Mouse (Mus musculus): ENCODE data around the gene Noc4l.

Gene Noc4l

DNA sequence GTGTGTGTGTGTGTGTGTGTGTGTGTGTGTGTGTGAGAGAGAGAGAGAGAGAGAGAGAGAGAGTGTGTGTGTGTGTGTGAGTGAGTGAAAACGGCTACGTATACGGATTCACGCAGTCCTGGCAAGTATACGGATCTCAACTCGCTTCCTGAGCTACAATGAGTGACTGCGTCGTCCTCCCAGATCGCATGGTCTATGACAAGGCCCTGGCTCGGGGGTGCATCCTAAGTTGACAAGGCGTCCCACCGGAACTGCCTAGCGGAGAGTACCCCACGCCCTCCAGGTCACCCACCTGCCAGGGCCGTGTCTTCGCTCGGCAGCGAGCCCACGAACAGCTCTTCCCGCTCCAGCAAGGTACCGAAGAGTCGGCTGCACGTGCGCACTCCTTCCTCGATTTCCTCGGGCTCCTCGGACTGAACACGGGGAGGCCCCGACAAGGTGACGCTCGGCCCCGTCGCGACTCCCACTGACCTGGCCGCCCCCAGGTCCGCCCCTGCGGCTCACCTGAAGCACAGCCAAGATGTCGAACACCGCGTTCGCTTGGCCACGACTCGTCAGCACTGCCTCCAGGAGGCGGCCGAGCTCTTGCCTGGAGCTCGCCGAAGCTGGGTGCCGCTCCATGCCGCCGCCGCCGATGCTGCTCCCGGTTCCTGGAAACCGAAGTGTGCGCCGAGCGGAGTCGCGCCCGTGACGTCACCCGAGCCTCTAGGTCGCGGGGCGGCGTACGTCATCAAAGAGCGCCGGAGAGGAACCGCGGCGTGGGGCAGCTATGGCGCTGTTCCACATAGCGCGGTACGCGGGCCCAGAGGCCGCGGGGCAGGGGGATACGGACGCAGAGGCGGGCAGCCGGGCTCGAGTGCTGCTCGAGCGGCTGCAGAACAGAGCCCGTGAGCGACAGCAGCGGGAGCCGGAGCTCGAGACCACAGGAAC, at the start of gene Noc4l, which contains the start of gene Ddx51:
Noc4l (minus strand) TSS at position 699 of the 930 bp plus-strand sequence.
Ddx51 (plus strand) TSS at position 733 of the 930 bp plus-strand sequence.
- peak; percentile 99 for DNase-seq

DNA sequence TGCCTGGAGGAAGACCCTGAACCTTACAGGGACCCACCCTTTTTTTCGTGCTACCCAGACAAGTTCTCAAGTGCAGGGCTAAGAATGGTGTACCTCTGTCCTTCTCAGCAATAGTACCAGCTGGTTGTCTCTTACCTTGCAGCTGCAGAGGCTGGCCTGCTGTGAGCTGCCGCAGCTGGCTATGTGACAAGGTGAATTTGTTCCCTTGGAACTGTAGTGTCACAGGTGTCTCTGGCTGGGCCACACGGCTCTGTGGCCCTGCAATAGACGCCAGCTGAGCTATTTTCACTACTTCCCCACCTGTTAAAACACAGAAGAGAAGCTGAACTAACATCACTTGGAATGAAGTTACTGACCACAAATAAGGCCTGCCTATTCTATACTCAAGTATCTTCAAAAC, 45.4 kb upstream of the Noc4l start:
- no peak for DNase-seq

DNA sequence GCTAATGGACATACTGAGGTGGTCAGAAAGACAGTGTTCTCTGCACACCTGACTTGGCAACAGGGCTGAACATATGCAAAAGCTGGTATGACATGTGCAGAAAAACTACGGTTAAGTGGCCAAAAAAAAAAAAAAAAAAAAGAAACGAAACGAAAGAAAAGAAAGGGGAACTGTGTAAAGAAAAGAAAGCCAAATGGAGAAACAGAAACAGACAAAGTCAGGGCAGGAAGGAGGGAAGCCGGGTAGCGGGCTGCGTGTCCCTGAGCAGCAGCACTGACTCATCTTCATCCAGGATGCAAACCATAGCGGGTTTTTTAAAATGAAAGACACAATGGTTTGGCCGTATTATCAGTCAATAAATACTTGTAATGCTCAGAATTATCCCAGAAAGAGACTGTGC, 28.8 kb upstream of the Noc4l start:
- DNase-seq = no peak

DNA sequence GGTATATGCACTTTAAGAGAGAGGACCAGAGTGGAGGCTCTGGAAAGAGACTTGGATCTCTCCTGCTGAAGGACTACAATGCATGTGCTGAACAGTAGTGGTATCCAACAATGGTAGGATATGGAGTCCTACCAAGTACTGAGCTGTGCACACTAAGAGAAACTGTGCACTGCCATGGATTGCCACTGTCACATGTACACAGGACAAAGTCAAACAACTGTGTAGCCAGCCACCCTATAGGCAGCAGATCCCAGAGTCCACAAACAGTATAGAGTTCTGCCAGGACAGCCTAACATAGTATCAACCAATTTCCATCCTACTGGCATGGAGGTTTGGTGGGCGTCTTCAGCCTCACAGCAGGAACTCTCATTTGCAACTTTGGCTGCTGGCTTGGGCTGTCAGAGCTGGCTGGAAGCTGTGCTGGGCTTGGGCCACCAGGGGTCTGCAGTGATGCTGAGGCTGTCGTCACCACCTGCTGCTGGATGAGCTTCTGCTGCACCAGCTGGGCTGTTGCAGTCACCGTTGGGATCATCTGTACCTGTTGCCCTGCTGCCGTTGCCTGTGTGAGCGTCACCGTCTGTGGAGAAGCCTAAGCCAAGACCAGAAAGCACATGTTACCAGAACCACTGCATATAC, 12.4 kb upstream of the Noc4l start:
- no peak for DNase-seq

DNA sequence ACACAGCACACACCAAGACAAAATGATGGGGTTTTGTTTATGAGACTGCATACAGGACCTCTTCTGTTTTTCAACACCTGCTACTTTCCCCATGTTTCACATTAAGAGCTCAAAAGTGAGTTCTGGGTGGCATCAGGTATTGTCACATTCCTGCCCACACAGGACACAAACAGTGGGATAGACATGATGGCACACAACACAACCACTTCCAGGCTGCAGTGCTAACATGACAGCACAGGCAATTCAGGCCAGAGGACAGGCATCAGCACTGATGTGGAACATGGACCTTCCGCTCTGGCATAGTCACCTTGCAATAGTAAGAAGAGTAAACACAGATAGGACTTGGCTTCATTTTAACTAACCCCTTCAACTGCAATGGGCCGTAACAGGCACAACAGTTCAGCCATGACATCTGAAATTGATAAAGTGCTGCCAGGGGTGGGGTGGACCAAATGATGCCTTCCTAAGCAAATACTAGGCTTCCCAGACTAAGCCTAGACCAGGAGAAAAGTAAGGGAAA, 11.6 kb upstream of the Noc4l start:
- no peak for DNase-seq

DNA sequence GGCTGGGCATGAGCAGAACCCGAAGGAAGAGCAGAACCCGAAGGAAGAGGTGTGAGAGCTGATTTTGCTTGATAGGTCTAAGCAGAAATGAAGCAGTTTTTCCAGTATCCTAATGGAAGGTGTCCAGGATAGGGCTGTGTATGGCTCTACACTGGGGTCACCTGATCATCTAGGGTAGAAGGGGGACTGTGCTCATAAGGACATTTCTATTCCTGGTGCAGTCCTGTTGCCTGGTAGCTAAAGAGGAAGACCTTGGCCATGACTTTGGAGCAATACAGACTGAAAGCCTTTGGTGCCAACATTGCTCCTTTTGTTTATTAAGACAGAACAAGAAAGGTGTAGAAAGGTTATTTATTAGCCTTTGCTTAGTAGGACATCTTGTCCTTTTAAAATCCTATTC, 10.8 kb upstream of the Noc4l start:
- no peak for DNase-seq

DNA sequence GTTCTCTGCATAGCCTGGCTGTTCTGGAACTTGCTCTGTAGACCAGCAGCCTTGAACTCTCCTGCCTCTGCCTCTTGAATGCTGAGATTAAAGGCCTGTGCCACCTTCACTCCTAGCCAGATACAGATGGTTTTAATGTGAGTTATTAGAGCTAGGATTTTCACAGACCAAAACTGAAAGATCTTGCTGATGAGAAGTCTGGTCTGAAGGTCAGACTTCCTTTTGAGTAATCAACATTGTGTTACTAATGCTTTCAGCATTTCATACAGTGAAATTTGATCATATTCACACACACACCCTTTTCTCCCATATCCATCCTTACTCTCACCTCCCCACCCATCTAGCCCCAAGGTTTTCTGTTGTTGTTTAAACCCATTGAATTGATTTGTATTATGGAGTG, 6.5 kb upstream of the Noc4l start:
- no peak for DNase-seq

DNA sequence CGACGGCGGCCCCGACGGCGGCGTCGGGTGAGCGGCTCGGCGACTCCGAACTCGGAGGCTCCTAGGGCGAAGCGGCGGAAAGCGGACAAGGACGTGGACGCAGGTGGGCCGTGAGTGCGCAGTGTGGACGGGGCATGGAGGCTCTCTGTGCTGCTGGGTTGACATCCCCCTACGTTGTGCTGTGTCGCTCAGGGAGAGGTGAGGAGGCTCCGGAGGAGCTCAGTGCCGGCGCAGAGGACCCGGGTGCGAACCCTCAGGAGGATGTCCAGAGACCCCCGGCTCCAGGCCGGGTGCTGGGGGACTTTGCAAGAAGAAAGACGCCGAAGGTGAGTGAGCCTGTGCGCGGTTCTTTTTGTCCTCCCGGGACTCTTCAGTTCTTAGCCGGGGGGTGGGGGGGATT, 469 bp upstream of the Noc4l start:
- no peak for DNase-seq

DNA sequence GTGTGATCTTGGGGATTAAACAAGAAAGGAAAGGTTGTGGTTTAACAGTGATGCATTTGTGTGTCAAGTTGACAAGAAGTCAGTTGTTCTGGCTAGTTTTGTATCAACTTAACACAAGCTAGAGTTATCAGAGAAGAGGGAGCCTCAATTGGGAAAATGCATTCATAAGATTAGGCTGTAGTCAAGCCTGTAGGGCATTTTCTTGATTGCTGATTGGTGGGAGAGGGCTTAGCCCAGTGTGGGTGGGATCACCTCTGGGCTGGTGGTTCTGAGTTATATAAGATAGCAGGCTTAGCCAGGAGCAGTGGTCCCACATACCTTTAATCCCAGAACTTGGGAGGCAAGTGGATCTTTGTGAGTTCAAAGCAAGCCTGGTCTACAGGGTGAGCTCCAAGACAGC, 6.8 kb downstream of the Noc4l start:
- no peak for DNase-seq

DNA sequence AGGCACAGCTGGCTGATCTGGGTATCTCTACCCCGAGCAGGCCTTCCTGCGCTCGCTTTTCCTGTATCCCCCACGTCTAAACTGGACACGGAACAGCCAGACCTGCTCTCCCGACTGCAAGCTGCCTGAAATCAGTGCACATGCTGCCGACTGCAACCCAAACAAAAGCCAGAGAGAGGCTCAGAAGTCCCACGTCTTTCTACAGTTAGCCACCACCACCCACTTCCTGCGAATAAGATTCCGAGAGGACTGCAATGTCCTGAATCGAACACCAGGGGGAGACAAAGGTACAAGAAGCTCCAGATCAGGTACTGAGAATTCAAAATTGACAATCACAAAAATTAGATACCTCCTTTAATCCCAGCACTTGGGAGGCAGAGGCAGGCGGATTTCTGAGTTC, 13.8 kb downstream of the Noc4l start:
- peak; percentile 78 for DNase-seq

DNA sequence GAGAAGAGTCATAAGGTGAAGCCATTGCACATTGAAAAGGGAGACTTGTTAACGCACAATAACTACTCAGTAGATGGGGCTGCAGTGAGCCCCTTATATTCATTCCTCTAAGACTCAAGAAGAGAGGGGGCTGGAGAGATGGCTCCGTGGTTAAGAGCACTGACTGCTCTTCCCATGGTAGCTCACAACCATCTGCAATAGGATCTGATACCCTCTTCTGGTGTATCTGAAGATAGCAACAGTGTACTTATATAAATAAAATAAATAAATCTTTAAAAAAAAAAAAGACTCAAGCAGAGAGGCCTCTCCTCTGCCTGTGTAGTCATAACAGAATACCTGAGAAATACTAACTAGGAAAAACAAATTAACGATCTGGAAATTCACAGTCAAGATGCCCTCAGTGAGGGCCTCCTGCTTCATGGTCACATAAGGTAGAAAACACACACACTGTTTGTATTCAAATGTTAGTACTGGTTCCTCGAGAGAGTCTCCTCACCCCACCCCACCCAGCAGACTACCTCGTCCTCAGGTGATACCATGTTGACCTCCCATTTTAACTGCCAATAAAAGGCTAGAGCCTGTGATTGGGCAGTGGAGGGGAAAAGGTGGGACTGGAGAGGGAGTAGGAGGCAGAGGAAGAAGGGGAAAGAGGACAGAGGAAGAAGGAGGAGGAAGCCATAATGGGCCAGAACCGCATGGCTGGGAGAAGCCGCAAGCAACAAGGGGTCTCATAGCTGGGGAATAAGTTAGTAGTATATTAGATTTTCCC, 14.7 kb downstream of the Noc4l start:
- DNase-seq = no peak

DNA sequence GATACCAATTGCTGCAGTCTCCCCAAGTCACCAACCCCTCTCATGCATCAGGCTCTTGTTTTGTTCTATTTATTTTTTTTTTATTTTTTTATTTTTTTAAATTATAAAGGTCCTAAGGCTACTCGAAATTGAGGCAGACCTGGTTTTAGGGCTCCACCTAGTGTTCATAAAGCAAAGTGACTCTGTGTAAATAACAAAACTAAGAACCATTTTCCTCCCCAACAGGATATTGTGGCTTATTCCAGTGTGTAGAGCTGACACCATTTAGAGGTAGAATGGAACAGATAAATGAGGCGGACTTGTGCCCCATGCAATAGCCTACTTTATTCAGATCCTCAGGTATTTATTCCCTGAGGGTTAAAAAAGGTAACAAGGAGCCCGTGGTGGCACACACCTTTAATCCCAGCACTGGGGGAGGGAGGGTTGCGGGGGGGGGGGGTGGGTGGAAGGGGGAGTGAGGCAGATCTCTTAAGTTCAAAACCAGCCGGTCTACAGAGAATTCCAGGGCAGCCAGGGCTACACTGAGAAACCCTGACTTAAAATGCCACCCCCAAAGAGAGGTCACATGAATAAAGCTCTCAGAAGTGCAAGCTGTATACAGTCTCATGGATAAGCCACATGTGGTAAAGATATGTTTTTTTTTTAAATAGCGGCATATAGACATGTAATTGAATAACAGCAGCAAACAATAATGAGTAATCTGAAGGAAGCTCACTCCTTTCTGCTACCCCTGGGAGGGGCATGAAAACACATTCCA, 17.1 kb downstream of the Noc4l start:
- DNase-seq = no peak

DNA sequence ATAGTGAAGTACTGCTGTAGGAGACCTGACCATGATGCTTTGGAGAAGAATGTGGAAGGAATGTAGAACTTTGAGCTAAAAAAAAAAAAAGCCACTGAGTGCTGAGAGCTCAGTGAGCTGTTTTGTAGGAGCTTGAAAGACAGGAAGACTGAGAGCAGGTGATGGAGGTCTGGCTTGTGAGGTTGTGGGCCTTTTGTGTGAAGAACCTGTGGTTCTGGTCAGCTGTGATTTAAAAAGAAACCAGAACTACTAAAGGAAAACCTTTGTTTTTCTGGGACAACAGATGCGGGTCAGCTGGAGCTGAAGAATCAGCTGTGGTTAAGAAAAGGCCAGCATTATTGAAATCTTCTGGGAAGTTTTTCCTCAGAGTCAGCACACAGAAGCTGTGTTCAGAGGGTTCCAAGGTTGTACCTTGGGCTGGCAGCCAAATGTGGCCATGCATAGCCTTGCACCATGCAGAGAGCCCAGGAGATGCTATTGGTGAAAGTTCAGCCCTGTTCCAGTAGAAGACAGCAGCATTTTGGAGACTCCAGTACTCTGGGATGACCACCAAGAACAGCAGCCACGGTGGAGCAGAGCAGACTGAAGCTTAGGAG, 23.6 kb downstream of the Noc4l start:
- no peak for DNase-seq

DNA sequence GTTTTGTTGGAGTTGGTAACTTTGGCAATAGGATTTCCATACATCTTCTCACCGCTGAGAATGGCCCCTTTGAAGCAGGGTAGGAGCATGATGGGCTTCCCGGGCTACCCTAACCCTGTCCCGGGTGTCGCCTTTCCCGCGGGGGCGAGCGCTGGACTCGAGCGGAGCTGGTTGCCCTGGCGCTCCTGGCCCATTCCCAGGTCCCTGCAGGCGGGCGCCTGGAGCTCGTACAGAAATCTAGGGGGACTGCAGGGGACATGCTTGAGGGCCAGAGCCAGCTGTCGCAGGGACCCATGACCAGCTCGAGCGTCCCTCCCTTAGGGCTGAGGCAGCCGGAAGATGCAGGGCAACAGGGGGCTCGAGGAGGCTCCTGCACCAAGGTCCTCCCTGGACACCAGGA, 25.1 kb downstream of the Noc4l start:
- DNase-seq = no peak

DNA sequence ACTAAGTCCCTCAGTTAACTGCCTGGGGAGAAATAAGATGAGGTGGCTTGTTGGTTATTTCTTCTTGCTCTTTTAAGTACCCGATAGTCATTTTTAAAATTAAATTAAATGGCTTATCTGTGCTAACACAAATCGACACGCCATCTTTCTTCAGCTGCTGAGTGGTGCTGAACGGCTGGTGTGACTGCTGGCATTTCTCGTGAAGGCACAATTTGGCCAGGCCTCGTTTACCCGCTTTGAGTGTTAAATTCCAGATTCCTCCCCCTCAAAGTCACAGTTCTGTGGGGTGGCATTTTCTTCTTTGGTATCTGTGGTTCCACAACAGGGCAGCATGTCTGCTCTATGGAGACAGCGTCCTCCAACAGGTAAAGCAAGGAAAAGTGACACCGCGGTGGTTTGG, 25.9 kb downstream of the Noc4l start:
- no peak for DNase-seq

DNA sequence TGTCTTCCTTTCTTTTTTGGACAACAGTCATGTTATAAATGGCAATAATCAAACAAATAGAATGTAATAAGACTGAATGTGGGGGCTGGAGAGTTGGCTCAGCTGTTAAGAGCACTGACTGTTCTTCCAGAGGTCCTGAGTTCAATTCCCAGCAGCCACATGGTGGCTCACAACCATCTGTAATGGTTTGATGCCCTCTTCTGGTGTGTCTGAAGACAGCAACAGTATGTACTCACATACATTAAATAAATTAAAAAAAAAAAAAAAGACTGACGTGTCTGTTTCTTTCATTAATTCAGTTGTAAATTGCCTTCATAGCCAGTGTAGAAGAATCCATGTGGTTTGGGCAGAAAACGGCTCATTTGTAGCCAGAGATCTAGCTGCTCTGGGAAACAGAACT, 28.9 kb downstream of the Noc4l start:
- no peak for DNase-seq

DNA sequence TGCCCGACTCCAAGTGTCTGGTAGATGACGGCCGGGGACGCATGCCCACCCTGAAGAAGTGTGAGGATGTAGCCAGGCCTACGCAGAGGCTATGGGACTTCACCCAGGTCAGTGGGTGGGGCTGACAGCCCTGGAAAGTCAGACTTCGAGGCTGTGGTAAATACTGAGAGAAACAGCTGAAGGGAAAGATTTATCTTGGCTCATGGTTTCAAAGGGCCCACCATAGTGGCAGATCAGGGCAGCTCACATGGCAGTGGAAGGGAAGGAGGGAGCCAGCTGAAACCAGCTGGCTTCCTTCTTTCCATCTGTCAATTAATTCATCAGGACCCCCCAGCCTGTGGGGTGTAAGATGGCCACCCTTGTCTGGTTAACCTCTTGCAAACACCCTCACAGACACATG, 34.0 kb downstream of the Noc4l start:
- no peak for DNase-seq

DNA sequence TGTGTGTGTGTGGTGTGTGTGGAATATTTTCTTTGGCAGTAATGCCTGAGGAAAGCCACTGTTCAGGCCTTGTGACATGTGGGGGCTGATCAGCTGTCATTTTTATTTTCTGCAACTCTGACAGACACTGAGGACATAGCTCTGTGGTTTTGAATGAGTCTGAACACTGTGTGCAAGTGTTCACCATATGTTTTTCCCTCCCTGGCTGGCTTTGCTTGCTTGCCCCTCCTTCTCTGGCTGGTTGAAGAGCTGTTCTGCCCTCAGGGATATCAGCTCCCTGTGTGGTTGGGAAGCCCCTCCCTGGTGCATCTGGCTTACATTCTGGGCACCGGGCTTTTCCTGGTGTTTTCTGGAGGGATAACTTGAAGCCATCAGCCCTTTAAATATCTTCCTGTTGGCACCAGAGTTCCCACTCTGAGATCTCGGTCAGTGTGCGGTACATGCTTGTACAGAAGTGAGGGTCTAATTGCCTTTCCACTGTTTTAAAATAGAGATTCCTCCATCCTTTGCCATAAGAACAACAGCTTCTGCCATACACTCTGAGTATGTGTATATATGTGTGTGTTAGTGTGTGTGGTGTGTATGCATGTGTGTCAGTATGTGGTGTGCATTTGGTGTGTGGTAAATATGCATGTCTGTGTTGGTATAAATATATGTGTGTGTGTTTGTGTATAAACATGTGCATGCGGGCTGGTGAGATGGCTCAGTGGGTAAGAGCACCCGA, 41.6 kb downstream of the Noc4l start:
- DNase-seq = no peak

DNA sequence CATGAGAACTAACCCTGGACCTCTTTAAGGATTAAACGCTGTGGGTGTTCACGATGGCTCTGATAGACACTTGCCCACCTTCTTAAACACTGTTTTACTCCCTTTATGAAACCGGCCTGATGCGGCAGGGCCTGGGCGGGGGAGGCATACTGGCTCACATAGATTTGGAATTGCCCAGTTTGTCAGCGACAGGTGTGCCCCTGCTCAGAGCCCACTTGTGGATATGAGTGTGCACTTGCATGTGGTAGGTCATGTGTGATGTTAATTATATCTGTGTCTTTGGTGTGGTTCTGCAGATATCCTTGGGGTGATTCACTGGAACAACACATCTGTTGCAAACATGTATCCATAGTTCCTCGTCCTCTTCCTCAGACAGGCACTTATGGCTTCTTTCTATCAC, 42.7 kb downstream of the Noc4l start:
- no peak for DNase-seq

DNA sequence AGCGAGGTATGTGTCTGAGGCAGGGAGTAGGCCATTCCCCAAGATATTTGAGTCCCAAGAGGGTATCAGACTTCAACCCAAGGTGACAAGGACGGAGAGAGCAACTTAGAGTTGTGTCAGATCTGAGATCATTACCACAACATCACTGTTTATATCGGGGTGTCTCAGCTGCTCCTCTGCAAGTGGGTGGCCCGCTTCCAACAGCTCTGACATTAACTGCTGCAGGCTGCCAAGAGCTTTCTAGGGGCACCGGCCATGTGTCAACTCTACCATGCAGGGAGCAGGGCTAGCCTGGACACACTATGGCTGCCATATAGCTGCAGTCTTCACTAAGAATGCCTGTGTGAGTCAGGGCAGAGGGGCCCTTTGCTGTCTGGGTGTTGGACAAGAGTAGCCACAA, 43.3 kb downstream of the Noc4l start:
- DNase-seq = no peak

DNA sequence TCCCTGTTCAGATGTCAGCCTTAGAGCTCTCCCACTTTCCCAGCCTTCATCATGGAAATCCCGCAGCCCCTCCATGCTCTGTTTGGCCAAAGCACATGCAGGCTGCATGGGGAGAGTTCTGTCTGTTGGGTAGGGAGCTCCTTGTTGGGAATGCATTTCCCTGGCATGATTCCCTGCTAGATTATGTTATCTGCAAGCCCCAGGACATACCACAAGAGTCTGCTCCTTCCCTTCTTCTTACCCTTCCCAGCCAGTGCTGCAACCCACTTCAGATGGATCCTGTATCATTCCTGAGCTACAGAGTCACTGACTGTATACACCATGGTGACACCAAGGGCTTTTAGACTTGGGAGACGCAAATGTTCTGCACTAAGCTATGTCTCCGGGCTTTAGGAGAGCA, 43.8 kb downstream of the Noc4l start:
- no peak for DNase-seq

DNA sequence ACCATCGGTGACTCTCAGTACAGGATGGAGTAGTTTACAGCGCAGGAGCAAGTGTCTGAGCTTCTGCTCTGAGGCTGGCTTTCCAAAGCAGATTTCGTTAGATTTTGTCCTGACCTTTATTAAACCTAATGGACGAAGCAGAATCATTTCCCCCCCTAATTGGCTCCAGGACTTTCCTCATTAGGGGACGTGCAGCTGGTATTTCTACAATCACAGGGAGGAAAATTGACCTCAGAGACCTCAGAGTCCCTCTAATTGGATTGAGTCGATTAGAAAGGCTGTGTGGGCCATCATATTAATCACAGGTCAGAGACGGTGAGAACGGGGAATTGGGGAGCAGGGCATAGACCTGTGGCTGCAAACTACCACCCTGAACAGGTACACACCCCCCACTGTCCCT, 44.3 kb downstream of the Noc4l start:
- no peak for DNase-seq
